In the genomic region with DNA sequence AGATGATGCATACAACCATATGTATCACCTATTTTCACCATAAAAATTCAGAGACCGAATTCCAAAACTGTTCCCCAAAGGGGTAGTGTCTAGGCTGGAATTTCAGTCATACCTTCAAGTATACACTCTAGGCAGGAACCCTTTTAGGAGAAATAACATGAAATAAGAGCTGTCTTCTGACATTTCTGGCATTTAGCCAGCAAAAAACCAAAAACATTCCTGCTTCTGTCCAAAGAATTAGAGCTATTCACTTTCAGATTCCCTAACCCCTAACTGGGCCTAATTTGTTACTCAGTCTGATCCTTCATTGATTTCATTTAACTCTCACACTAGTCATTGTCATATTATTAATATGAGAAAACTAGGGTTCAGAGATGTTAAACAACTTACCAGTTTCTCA, we compare ENCODE assay signal across 24 mouse cellular contexts.
"Had no signal": no experiment of that assay in that cellular context is flagged by ENCODE, and none has a peak within 500 bp of the region (broad histone marks: within the 10 kb centered on the region; RNA-seq: fewer than 3 reads in every experiment).

No protein-coding gene starts in this region.

- DNase-seq: gastrocnemius, postnatal 14 days; gastrocnemius, postnatal 36 days; heart, adult 18-20 months; heart, postnatal 4 days; kidney, adult 18-20 months; kidney, adult 8-10 months; kidney, postnatal 14 days; kidney, postnatal 36 days; left cerebral cortex, postnatal 4 days had no signal

- H3K4me2 ChIP-seq: heart, embryonic 11.5 days; heart, embryonic 13.5 days; heart, embryonic 15.5 days; hindbrain, embryonic 12.5 days; hindbrain, embryonic 14.5 days; intestine, embryonic 15.5 days; limb, embryonic 13.5 days; limb, embryonic 15.5 days; liver, embryonic 12.5 days had no signal

- H3K4me3 ChIP-seq: heart, embryonic 13.5 days; heart, embryonic 15.5 days; hindbrain, embryonic 10.5 days; hindbrain, embryonic 12.5 days; intestine, embryonic 15.5 days; limb, embryonic 13.5 days; limb, embryonic 15.5 days; liver, embryonic 12.5 days had no signal

- H3K9ac ChIP-seq: heart, embryonic 13.5 days; heart, embryonic 15.5 days; hindbrain, embryonic 12.5 days; hindbrain, embryonic 14.5 days; intestine, embryonic 15.5 days; limb, embryonic 13.5 days; limb, embryonic 15.5 days; liver, embryonic 12.5 days; liver, embryonic 14.5 days had no signal

- H3K27ac ChIP-seq: heart, embryonic 13.5 days; heart, embryonic 15.5 days; hindbrain, embryonic 10.5 days; hindbrain, embryonic 12.5 days; hindbrain, embryonic 14.5 days; intestine, embryonic 15.5 days; kidney, postnatal 0 days; limb, embryonic 13.5 days; limb, embryonic 15.5 days; liver, embryonic 12.5 days; liver, embryonic 14.5 days had no signal

- H3K27me3 ChIP-seq: heart, embryonic 13.5 days; heart, embryonic 15.5 days; hindbrain, embryonic 12.5 days; intestine, embryonic 15.5 days; limb, embryonic 13.5 days; limb, embryonic 15.5 days; liver, embryonic 12.5 days had no signal

- ATAC-seq: hindbrain, embryonic 16.5 days; inflammation-experienced regulatory T-cells, adult 6 months; intestine, embryonic 15.5 days; intestine, postnatal 0 days; liver, embryonic 12.5 days had no signal

- H3K4me1 ChIP-seq: heart, embryonic 13.5 days; heart, embryonic 15.5 days; hindbrain, embryonic 10.5 days; hindbrain, embryonic 12.5 days; intestine, embryonic 15.5 days; limb, embryonic 13.5 days; limb, embryonic 15.5 days; liver, embryonic 12.5 days had no signal

- H3K36me3 ChIP-seq: heart, embryonic 15.5 days; hindbrain, embryonic 10.5 days; hindbrain, embryonic 12.5 days; intestine, embryonic 15.5 days; limb, embryonic 15.5 days; liver, embryonic 12.5 days had no signal
